Mouse (Mus musculus): ENCODE results near the gene Olfr458.
A peak's percentile ranks its signal among the peaks of the same experiment; 100 is the strongest.
"Not testable (repeated sequence)": the region's sequence is repeated elsewhere in the genome, so short reads cannot be mapped to it uniquely, and the experiment has no call there.

The Olfr458 gene

GRCm38 (mm10) chr6:42465096-42465495 is at the start of gene Olfr458:
TSS of gene Olfr458 (minus strand) at chr6:42465196.
- no peak for DNase-seq (ENCODE audit: low spot score)

- no peak for DNase-seq (ENCODE audit: low spot score)
Observed at GRCm38 (mm10) chr6:42513461-42513860, 48.5 kb upstream of the Olfr458 start.

GRCm38 (mm10) chr6:42509311-42509710 is 44.3 kb upstream of the Olfr458 start:
- no peak for DNase-seq (ENCODE audit: low spot score)

GRCm38 (mm10) chr6:42503478-42503877 is 38.5 kb upstream of the Olfr458 start:
- DNase-seq (ENCODE audit: low spot score), result no peak

GRCm38 (mm10) chr6:42489731-42490130 is 24.7 kb upstream of the Olfr458 start:
- DNase-seq (ENCODE audit: low spot score), result no peak

- DNase-seq (ENCODE audit: low spot score), result no peak
Observed at GRCm38 (mm10) chr6:42487114-42487513, 22.1 kb upstream of the Olfr458 start, which contains the start of gene Olfr456. TSS of gene Olfr456 (minus strand) at chr6:42487214.

GRCm38 (mm10) chr6:42484633-42485032 is 19.6 kb upstream of the Olfr458 start:
- DNase-seq (ENCODE audit: low spot score), result peak; percentile 12

GRCm38 (mm10) chr6:42476235-42476634 is 11.2 kb upstream of the Olfr458 start, which contains the start of gene Olfr457:
TSS of gene Olfr457 (minus strand) at chr6:42476335.
- no peak for DNase-seq (ENCODE audit: low spot score)

GRCm38 (mm10) chr6:42471298-42471697 is 6.3 kb upstream of the Olfr458 start:
- not testable (repeated sequence) for DNase-seq (ENCODE audit: low spot score)

GRCm38 (mm10) chr6:42470542-42470941 is 5.5 kb upstream of the Olfr458 start:
- DNase-seq (ENCODE audit: low spot score), result no peak

- DNase-seq (ENCODE audit: low spot score), result no peak
Observed at GRCm38 (mm10) chr6:42447381-42447780, 17.6 kb downstream of the Olfr458 start.

GRCm38 (mm10) chr6:42444491-42444890 is 20.5 kb downstream of the Olfr458 start:
- DNase-seq (ENCODE audit: low spot score), result no peak

- no peak for DNase-seq (ENCODE audit: low spot score)
Observed at GRCm38 (mm10) chr6:42441395-42441794, 23.6 kb downstream of the Olfr458 start.

GRCm38 (mm10) chr6:42435490-42435889 is 29.5 kb downstream of the Olfr458 start:
- no peak for DNase-seq (ENCODE audit: low spot score)

GRCm38 (mm10) chr6:42434446-42434845 is 30.6 kb downstream of the Olfr458 start, which contains the start of gene Tas2r126:
TSS of gene Tas2r126 (plus strand) at chr6:42434535.
- DNase-seq (ENCODE audit: low spot score), result no peak

GRCm38 (mm10) chr6:42433554-42433953 is 31.4 kb downstream of the Olfr458 start:
- DNase-seq (ENCODE audit: low spot score), result peak; percentile 77

GRCm38 (mm10) chr6:42426337-42426736 is 38.7 kb downstream of the Olfr458 start:
- DNase-seq (ENCODE audit: low spot score), result no peak

GRCm38 (mm10) chr6:42424472-42424871 is 40.5 kb downstream of the Olfr458 start:
- no peak for DNase-seq (ENCODE audit: low spot score)

- DNase-seq (ENCODE audit: low spot score), result peak; percentile 29
Observed at GRCm38 (mm10) chr6:42421439-42421838, 43.6 kb downstream of the Olfr458 start.

GRCm38 (mm10) chr6:42419443-42419842 is 45.6 kb downstream of the Olfr458 start:
- DNase-seq (ENCODE audit: low spot score), result peak; percentile 36

All from adipocyte (in vitro differentiated cells).